Mouse (Mus musculus) CH12.LX (cell line): Measurements from ENCODE around the gene Ptprq. TPM values are rescaled to one million over a fixed set of nuclear protein-coding genes. Genes with fewer than 3 reads are reported as not detected.

Experiments used
- DNase-seq: peaks from one replicate; pipeline ENCODE4 v3.0.0-alpha.2; 2013; ENCODE audit errors: extremely low read depth
- H3K27ac ChIP-seq: 2 replicates; pipeline ENCODE4 v1.5.1; 2012; ENCODE audit warnings: low read depth, mild to moderate bottlenecking, control low read depth, moderate library complexity; ENCODE audit not compliant: insufficient read depth
- H3K27me3 ChIP-seq: replicated peaks from 2 replicates; pipeline ENCODE3; 2012; ENCODE audit warnings: inconsistent platforms
- H3K36me3 ChIP-seq, 2 experiments: replicated peaks in 1 of 2; 2 replicates each; pipeline versions ENCODE3 to v1.6.1; 2012; ENCODE audit warnings: inconsistent platforms in 1 of 2, low read length in 1 of 2, mild to moderate bottlenecking in 1 of 2, mixed read lengths in 1 of 2, moderate library complexity in 1 of 2; ENCODE audit not compliant: control insufficient read depth in 1 of 2, insufficient read depth in 1 of 2
- H3K4me1 ChIP-seq, 2 experiments: 2 replicates each; pipeline ENCODE4 v1.6.1; 2012; ENCODE audit warnings: inconsistent platforms in 1 of 2, moderate library complexity in 1 of 2; ENCODE audit not compliant: insufficient read depth in 2 of 2, control insufficient read depth in 1 of 2
- H3K4me2 ChIP-seq: 2 replicates; pipeline ENCODE4 v1.6.1; 2012; ENCODE audit warnings: low read depth, mild to moderate bottlenecking, control low read depth; ENCODE audit not compliant: poor library complexity, insufficient read depth, severe bottlenecking
- H3K4me3 ChIP-seq, 3 experiments: fragments of 150-350 bp in 1 of 3; sonication (generic) in 1 of 3; replicated peaks in 1 of 3; 2 replicates each; pipeline versions ENCODE3 to v1.5.1; 2011 to 2012; ENCODE audit warnings: low read depth in 2 of 3, low read length in 2 of 3, mild to moderate bottlenecking in 2 of 3, moderate library complexity in 2 of 3, control low read depth in 1 of 3, improper control_type of control experiment in 1 of 3, inconsistent platforms in 1 of 3, mixed read lengths in 1 of 3; ENCODE audit not compliant: poor library complexity in 1 of 3
- H3K79me2 ChIP-seq: replicated peaks from 2 replicates; pipeline ENCODE4 v1.6.1; 2012; ENCODE audit warnings: mild to moderate bottlenecking, moderate library complexity; ENCODE audit not compliant: control insufficient read depth, poor library complexity, insufficient read depth, severe bottlenecking; ENCODE audit errors: extremely low read depth
- H3K9ac ChIP-seq: 2 replicates; pipeline ENCODE4 v1.6.1; 2012; ENCODE audit warnings: low read depth, mild to moderate bottlenecking, control low read depth, moderate library complexity; ENCODE audit not compliant: insufficient read depth
- H3K9me3 ChIP-seq: replicated peaks from 2 replicates; pipeline ENCODE3; 2012; ENCODE audit warnings: low read length, inconsistent platforms, mixed read lengths
- E2F4 ChIP-seq: IDR thresholded peaks from 2 replicates; pipeline ENCODE4 v1.6.1; 2011; ENCODE audit warnings: low read depth, low read length, improper control_type of control experiment; ENCODE audit not compliant: insufficient replicate concordance
- GABPA ChIP-seq: IDR thresholded peaks from 2 replicates; pipeline ENCODE4 v1.6.1; 2012; ENCODE audit warnings: low read depth, low read length, improper control_type of control experiment, inconsistent platforms; ENCODE audit not compliant: insufficient replicate concordance
- IRF4 ChIP-seq: IDR thresholded peaks from 2 replicates; pipeline ENCODE4 v1.6.1; 2014; ENCODE audit warnings: low read depth, mild to moderate bottlenecking, inconsistent platforms, low read length, improper control_type of control experiment
- JUND ChIP-seq: conservative IDR thresholded peaks from 2 replicates; pipeline ENCODE4 v1.6.1; 2011; ENCODE audit warnings: low read depth, low read length, improper control_type of control experiment
- MAZ ChIP-seq: IDR thresholded peaks from 2 replicates; pipeline ENCODE4 v1.6.1; 2012; ENCODE audit warnings: low read depth, mild to moderate bottlenecking, inconsistent platforms, low read length, improper control_type of control experiment, moderate library complexity
- MXI1 ChIP-seq: IDR thresholded peaks from 2 replicates; pipeline ENCODE4 v1.6.1; 2011; ENCODE audit warnings: mild to moderate bottlenecking, low read depth, low read length, improper control_type of control experiment
- POLR2AphosphoS2 ChIP-seq: IDR thresholded peaks from 2 replicates; pipeline ENCODE4 v1.6.1; 2011; ENCODE audit warnings: low read depth, low read length, improper control_type of control experiment
- SIN3A ChIP-seq: IDR thresholded peaks from 2 replicates; pipeline ENCODE4 v1.6.1; 2012; ENCODE audit warnings: low read length, improper control_type of control experiment, inconsistent platforms
- TCF12 ChIP-seq: IDR thresholded peaks from 2 replicates; pipeline ENCODE4 v1.6.1; 2014; ENCODE audit warnings: low read depth, mild to moderate bottlenecking, inconsistent platforms, low read length, improper control_type of control experiment
- USF2 ChIP-seq: conservative IDR thresholded peaks from 2 replicates; pipeline ENCODE4 v1.6.1; 2011; ENCODE audit warnings: low read depth, low read length, improper control_type of control experiment
- ZC3H11A ChIP-seq: IDR thresholded peaks from 2 replicates; pipeline ENCODE4 v1.6.1; 2012; ENCODE audit warnings: low read depth, mild to moderate bottlenecking, inconsistent platforms, low read length, improper control_type of control experiment
- ZMIZ1 ChIP-seq: IDR thresholded peaks from 2 replicates; pipeline ENCODE4 v1.6.1; 2012; ENCODE audit warnings: low read depth, mild to moderate bottlenecking, inconsistent platforms, low read length, improper control_type of control experiment
- ZNF384 ChIP-seq: IDR thresholded peaks from 2 replicates; pipeline ENCODE4 v1.6.1; 2012; ENCODE audit warnings: low read depth, low read length, improper control_type of control experiment, inconsistent platforms
- dilution Hi-C: fragments of 300-500 bp; cut with MboI; formaldehyde crosslinking; loops from 2 replicates; pipeline ENCODE4 v1.14.3; 2020; ENCODE audit warnings: low sequenced_read_pairs; ENCODE audit not compliant: extremely low pct_unique_long_range_greater_than_20kb, extremely low pct_ligation_motif_present
- in situ Hi-C: fragments of 300-500 bp; cut with MboI; formaldehyde crosslinking; loops from 3 replicates; pipeline ENCODE4 v1.14.3; 2019; ENCODE audit warnings: low sequenced_read_pairs, low pct_ligation_motif_present, low pct_unique_long_range_greater_than_20kb, mixed read lengths
- polyA plus RNA-seq: library from polyadenylated mRNA; unstranded; fragments of >175 nt; gene quantifications from 2 replicates; pipeline ENCODE4 v1.2.1, GENCODE M21; 2012; ENCODE audit warnings: low read depth; ENCODE audit not compliant: insufficient read length
- total RNA-seq, 2 experiments: library from RNA; depleted of rRNA; stranded (reverse); fragments of 300-350 nt in 1 of 2; fragments of >200 nt in 1 of 2; gene quantifications; 2 replicates each; pipeline ENCODE4 v1.2.3; 2012 to 2014

Gene Ptprq
- total and polyA plus RNA-seq, 3 experiments: not detected

DNA sequence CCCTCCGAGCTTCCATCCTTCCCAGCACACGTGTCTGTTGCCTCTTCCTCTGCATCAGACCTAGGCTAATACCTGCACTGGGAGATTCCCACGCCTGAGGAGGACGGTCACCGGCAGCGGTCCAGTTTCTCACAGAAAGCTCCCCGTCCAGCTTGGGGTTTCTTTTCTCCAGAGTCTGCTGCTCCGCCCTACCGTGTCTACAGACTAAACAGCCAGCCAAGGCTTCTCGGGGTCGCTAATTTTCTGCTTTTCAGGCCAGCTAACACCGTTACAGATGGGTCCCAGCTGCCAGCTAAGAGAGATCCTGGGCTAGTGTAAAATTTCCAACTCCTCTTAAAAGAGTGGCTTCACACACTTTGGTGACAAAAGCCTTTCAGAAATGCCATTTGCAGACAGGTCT lies 233.1 kb downstream of the Ptprq start:
- Histone ChIP-seq H3K4me1 (no peaks in the 10 kb centered on the region), H3K27ac (no peak overlapping the region), H3K27me3 (no peaks in the 10 kb centered on the region), H3K4me2 (no peak overlapping the region), H3K9ac (no peak overlapping the region), H3K36me3 (no peaks in the 10 kb centered on the region), H3K79me2 (no peaks in the 10 kb centered on the region), H3K9me3 (peaks cover 58% of the 10 kb centered on the region), H3K4me3 (no peak overlapping the region)
- no peak for DNase-seq
- in situ Hi-C loops (no loop called here), dilution Hi-C loops (no loop called here)
- TF ChIP-seq ZC3H11A (no peak), MXI1 (no peak), SIN3A (no peak), TCF12 (no peak), ZNF384 (no peak)

DNA sequence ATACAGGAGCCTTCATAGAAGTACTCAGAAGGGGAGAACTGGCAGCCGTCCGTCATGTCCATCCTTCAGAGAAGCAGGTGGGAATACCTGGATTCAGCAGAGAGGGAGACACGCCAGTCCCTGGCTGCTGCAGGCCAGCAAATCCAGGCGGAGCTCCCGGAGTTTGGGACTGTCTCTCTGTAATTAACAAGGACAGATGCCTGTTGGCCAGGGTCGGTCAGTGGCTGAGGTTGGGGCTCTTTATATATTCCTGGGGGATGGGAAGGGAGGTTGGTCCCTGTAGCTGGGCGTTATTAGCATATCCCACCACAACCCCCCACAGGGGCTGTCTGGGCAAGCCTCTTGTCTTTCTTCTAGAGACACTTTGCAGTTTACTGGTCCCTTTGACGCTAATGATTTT lies 234.0 kb downstream of the Ptprq start, which contains the start of gene Myf5:
Gene Myf5, minus strand, starts transcription at position 265 of the 400 bp plus-strand sequence.
- Histone ChIP-seq H3K27ac (no peak within 1 kb of the TSS), H3K4me2 (no peak within 1 kb of the TSS), H3K27me3 (no peaks in the 10 kb centered on the region), H3K4me1 (no peaks in the 10 kb centered on the region), H3K4me3 (no peak within 1 kb of the TSS)
- dilution Hi-C loops: no loop called here
- TF ChIP-seq USF2: no peak
- TF ChIP-seq ZMIZ1: no peak
- no peak for TF ChIP-seq MXI1
- no peak for TF ChIP-seq MAZ
- no peak for TF ChIP-seq GABPA
- TF ChIP-seq TCF12: no peak
- no peak for TF ChIP-seq JUND
- TF ChIP-seq POLR2AphosphoS2: no peak
- TF ChIP-seq IRF4: no peak
- TF ChIP-seq, all 38 proteins: peak for 0
- Histone ChIP-seq H3K79me2 (no peaks in the 10 kb centered on the region), H3K9ac (no peak within 1 kb of the TSS), H3K36me3 (no peaks in the 10 kb centered on the region), H3K9me3 (peaks cover 55% of the 10 kb centered on the region)
- in situ Hi-C loops: no loop called here
- DNase-seq: no peak

- DNase-seq: no peak
- H3K4me1 ChIP-seq: no peaks in the 10 kb centered on the region
- H3K4me3 ChIP-seq: no peak overlapping the region
- dilution Hi-C loops (no loop called here), in situ Hi-C loops (no loop called here)
- no peak overlapping the region for H3K27ac ChIP-seq
- H3K9ac ChIP-seq: no peak overlapping the region
- no peaks in the 10 kb centered on the region for H3K79me2 ChIP-seq
- peaks cover 51% of the 10 kb centered on the region for H3K9me3 ChIP-seq
- TF ChIP-seq E2F4 (no peak), IRF4 (no peak)
- H3K4me2 ChIP-seq: no peak overlapping the region
- H3K27me3 ChIP-seq: no peaks in the 10 kb centered on the region
- H3K36me3 ChIP-seq: no peaks in the 10 kb centered on the region
Measured at GRCm38 (mm10) chr10:107484050-107484449, 235.8 kb downstream of the Ptprq start.
